Mouse (Mus musculus) spleen, postnatal 0 days (tissue): ENCODE measurements around the gene Ltv1. TPM values are rescaled to one million over a fixed set of nuclear protein-coding genes. Genes with fewer than 3 reads are reported as not detected.

Source experiments
- polyA plus RNA-seq: library from polyadenylated mRNA; unstranded; fragments of >200 nt; fragmentation: Nextera tagmentation; extraction: Ambion mirVana; gene quantifications from 2 replicates; pipeline ENCODE4 v1.2.1, GENCODE M21; 2015

Gene Ltv1
- 33.5 and 36.2 TPM in 2 replicates for polyA plus RNA-seq

GRCm38 (mm10) chr10:13192731-13193351 lies at the start of gene Ltv1:
Gene Ltv1, minus strand, starts transcription at chr10:13193168.

DNA sequence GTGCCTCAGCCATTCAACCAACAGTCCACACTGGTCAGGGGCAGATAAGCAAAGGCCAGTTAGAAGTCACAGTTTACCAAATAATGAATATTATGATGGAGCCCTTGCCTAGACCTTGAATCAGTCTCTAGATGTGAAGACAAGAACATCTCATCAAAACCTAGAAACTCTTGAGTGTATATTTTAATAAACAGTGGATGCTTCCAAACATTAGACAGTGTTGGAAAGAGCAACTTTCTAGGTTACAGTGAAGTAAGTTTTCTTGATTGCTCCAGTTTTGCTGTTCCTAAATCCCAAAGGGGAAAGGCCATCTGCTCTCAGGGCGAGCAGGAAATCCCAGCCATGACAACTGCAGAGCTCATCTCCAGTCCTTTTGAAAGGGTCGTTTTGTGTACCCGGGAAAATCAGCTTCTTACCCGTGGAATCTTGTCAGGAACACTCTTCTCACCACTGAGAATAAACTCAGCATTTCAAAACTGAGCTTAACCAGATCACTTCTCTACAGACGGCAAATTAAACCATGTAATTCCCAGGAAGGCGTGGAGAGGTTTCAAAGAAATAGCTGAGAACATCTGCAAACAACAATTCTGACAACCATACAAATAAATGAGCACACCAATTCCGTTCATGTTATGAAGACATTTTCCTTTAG lies 14.9 kb downstream of the Ltv1 start, which contains the start of gene Zc2hc1b:
Gene Zc2hc1b (minus strand): TSS at position 51 of the 652 bp plus-strand sequence.

Other genes starting within 250 kb of the Ltv1 start
- 23.4 and 26.5 TPM in 2 replicates for gene Stx11, start 228.9 kb downstream of the Ltv1 start, polyA plus RNA-seq
- 31.5 and 32.8 TPM in 2 replicates for gene Sf3b5, start 187.8 kb downstream of the Ltv1 start, polyA plus RNA-seq
- 15.0 and 21.2 TPM in 2 replicates for gene Plagl1, start 132.7 kb downstream of the Ltv1 start, polyA plus RNA-seq
- not detected in 2 replicates for gene Zc2hc1b, start 15.1 kb downstream of the Ltv1 start, polyA plus RNA-seq